Mouse (Mus musculus): ENCODE results near the gene Med4. TPM values are rescaled to one million over a fixed set of nuclear protein-coding genes. Genes with fewer than 3 reads are reported as not detected.

Med4 gene
- polyA plus RNA-seq, 1 experiment from 2014 or later, result 112 TPM

DNA sequence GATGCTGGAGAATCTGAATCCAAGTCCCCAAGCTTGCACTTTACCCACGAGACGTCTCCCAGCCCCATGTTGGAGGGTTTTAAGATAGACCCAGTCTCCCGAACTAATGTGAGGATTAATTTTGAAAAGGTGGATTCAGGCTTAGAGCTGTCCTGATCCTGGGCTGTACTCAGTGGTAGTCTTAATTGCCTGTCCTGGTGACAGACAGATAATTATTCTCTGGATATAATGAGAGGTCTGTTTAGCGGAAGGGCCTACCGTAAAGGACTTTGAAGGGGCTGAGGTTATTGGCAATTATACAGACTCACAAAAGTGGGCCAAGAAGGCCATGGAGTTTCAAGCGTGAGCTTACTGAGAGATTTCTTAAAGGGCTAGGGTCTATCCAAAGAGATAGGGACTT is 34.0 kb downstream of the Med4 start:
- no peak overlapping the region for H3K9ac ChIP-seq (ENCODE audit: low read length)
- DNase-seq (ENCODE audit: low spot score), result no peak
- H3K36me3 ChIP-seq (ENCODE audit: control insufficient read depth, insufficient read depth, low read length), result no peaks in the 10 kb centered on the region
- no peak overlapping the region for H3K27ac ChIP-seq (ENCODE audit: low read depth, low read length)
- 19% methylated on average over 6 of the region's 6 CpGs for WGBS
- H3K27me3 ChIP-seq (ENCODE audit: control insufficient read depth, insufficient read depth, low read length), result no peaks in the 10 kb centered on the region
- peaks cover 2% of the 10 kb centered on the region; the same call in 1 of the 2 replicates for H3K4me1 ChIP-seq (replicated peaks; ENCODE audit: control insufficient read depth, insufficient read depth, low read length)
- H3K4me2 ChIP-seq (ENCODE audit: low read depth, low read length, severe bottlenecking), result no peak overlapping the region
- H3K9me3 ChIP-seq (ENCODE audit: control insufficient read depth, low read length), result no peaks in the 10 kb centered on the region
- peak; percentile 91 for ATAC-seq (replicated peaks; ENCODE audit: low FRiP score)
- no peak overlapping the region for H3K4me3 ChIP-seq (ENCODE audit: low read depth, low read length)

DNA sequence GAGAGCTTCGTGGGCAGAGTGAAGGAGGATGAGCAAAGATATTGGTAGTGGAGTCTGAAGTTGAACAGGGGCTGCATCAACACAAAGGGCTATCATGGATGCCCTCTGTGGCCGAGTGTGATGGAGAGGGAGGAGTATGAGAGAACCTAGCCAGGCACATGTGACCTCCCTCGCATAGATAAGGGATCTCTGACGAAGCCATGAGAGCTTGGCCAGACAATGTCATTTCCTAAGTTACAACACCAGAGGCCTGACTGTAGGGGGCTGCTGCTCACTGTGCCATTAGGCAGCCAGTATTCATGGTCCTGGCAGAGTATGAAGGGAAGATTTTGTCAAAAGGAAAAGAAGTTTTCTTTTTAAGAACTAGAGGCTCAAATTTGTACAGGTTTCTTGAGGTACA is 37.2 kb downstream of the Med4 start:
- no peaks in the 10 kb centered on the region for H3K36me3 ChIP-seq (ENCODE audit: control insufficient read depth, insufficient read depth, low read length)
- ATAC-seq (replicated peaks; ENCODE audit: low FRiP score) (no peak), DNase-seq (ENCODE audit: low spot score) (no peak)
- no peaks in the 10 kb centered on the region for H3K27me3 ChIP-seq (ENCODE audit: control insufficient read depth, insufficient read depth, low read length)
- H3K4me2 ChIP-seq (ENCODE audit: low read depth, low read length, severe bottlenecking), result no peak overlapping the region
- peaks cover 2% of the 10 kb centered on the region; the same call in 1 of the 2 replicates for H3K4me1 ChIP-seq (replicated peaks; ENCODE audit: control insufficient read depth, insufficient read depth, low read length)
- no peak overlapping the region for H3K4me3 ChIP-seq (ENCODE audit: low read depth, low read length)
- 75% methylated on average over 4 of the region's 4 CpGs for WGBS
- no peaks in the 10 kb centered on the region for H3K9me3 ChIP-seq (ENCODE audit: control insufficient read depth, low read length)
- H3K27ac ChIP-seq (ENCODE audit: low read depth, low read length), result no peak overlapping the region
- H3K9ac ChIP-seq (ENCODE audit: low read length), result no peak overlapping the region

DNA sequence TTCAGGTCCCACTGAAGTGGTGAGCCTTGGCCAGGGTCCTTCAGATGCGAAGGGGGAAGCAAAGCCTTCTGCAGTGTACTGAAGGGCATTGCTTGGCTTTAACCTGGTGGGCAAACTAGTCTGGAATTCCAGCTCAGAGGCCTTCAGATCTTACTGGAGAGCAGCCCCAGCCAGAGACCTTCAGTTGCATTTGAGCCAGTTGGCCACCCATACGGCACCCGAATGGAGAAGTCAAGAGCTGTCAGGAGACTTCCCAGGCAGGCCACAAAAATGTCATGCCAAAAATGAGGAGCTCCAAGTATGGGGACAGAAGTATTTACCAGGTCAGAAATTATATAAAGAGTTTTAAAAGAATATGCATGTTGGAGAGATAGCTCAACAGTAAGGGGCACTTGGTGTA is 38.2 kb downstream of the Med4 start, which contains the start of gene Nudt15:
Gene Nudt15 (minus strand): TSS at position 192 of the 400 bp plus-strand sequence.
- Histone ChIP-seq H3K4me2 (ENCODE audit: low read depth, low read length, severe bottlenecking) (no peak within 1 kb of the TSS), H3K9ac (ENCODE audit: low read length) (no peak within 1 kb of the TSS), H3K9me3 (ENCODE audit: control insufficient read depth, low read length) (no peaks in the 10 kb centered on the region), H3K36me3 (ENCODE audit: control insufficient read depth, insufficient read depth, low read length) (no peaks in the 10 kb centered on the region), H3K4me1 (replicated peaks; ENCODE audit: control insufficient read depth, insufficient read depth, low read length) (peaks cover 2% of the 10 kb centered on the region; the same call in 1 of the 2 replicates), H3K27ac (ENCODE audit: low read depth, low read length) (no peak within 1 kb of the TSS), H3K4me3 (ENCODE audit: low read depth, low read length) (no peak within 1 kb of the TSS), H3K27me3 (ENCODE audit: control insufficient read depth, insufficient read depth, low read length) (no peaks in the 10 kb centered on the region)
- DNase-seq (ENCODE audit: low spot score) (no peak), ATAC-seq (replicated peaks; ENCODE audit: low FRiP score) (no peak)
- 92% methylated on average over 3 of the region's 3 CpGs for WGBS

DNA sequence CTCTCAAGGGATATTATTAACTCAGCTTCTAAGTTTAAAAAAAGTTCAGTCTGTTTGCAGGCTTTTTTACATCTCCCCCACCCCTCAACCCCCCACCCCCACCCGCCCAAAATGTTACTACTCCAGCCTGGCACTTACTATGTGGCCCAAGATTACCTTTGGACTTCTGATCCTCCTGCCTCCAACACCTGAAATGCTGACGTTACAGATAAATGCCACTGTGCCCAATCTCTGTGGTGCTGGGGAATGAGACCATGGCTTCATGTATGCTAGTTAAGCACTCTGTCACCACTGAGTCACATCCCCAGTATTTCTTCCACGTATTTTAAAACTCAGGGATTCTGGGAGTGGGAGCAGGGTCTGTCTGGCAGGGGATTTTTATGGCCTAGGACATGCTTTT is 40.5 kb downstream of the Med4 start:
- DNase-seq (ENCODE audit: low spot score) (no peak), ATAC-seq (replicated peaks; ENCODE audit: low FRiP score) (no peak)
- Histone ChIP-seq H3K4me2 (ENCODE audit: low read depth, low read length, severe bottlenecking) (no peak overlapping the region), H3K9ac (ENCODE audit: low read length) (no peak overlapping the region), H3K27ac (ENCODE audit: low read depth, low read length) (no peak overlapping the region), H3K36me3 (ENCODE audit: control insufficient read depth, insufficient read depth, low read length) (no peaks in the 10 kb centered on the region), H3K4me3 (ENCODE audit: low read depth, low read length) (no peak overlapping the region), H3K27me3 (ENCODE audit: control insufficient read depth, insufficient read depth, low read length) (no peaks in the 10 kb centered on the region), H3K9me3 (ENCODE audit: control insufficient read depth, low read length) (no peaks in the 10 kb centered on the region), H3K4me1 (replicated peaks; ENCODE audit: control insufficient read depth, insufficient read depth, low read length) (peaks cover 3% of the 10 kb centered on the region; the same call in 1 of the 2 replicates)
- 47% methylated on average over 3 of the region's 3 CpGs for WGBS

DNA sequence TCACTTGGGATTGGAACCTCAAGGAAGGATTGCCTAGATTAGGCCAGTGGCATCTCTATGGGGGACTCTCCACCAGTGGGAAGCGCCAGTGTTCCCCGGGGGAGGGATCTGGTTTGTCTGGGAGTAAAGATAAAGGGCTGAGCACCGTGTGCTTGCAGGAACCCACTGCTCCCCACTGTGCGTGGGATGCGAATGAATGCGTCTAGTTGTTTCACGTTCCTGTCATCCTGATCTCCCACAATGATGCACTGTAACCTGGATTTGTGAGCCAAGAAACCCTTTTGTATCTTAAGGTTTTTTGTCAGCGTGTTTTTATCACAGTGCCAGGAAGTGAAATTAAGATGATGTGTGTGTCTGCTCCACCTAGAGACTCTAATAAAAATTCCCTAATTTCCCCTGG is 40.9 kb downstream of the Med4 start:
- Histone ChIP-seq H3K36me3 (ENCODE audit: control insufficient read depth, insufficient read depth, low read length) (no peaks in the 10 kb centered on the region), H3K27me3 (ENCODE audit: control insufficient read depth, insufficient read depth, low read length) (no peaks in the 10 kb centered on the region), H3K9me3 (ENCODE audit: control insufficient read depth, low read length) (no peaks in the 10 kb centered on the region), H3K4me3 (ENCODE audit: low read depth, low read length) (no peak overlapping the region), H3K4me2 (ENCODE audit: low read depth, low read length, severe bottlenecking) (no peak overlapping the region), H3K9ac (ENCODE audit: low read length) (no peak overlapping the region), H3K27ac (ENCODE audit: low read depth, low read length) (no peak overlapping the region), H3K4me1 (replicated peaks; ENCODE audit: control insufficient read depth, insufficient read depth, low read length) (peaks cover 3% of the 10 kb centered on the region; the same call in 1 of the 2 replicates)
- no peak for DNase-seq (ENCODE audit: low spot score)
- WGBS, result 40% methylated on average over 8 of the region's 8 CpGs
- no peak for ATAC-seq (replicated peaks; ENCODE audit: low FRiP score)

DNA sequence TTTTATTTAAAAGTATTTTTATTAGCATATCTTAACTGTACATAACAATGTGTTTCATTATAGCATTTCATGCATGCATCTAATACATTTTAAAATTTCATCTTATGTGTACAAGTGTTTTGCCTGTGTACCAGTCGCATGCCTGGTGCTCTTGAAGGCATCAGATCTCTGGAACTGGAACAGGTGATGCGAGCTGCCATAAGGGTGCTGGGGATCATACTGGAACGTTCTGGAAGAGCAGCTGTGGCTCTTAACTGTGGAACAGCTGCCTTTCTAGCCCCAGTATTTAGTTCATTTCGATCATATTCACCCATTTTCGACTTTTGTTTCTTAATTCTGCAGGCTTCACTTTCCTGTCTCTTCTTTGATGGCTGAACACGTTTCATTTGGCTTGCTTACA is 41.3 kb downstream of the Med4 start:
- Histone ChIP-seq H3K9me3 (ENCODE audit: control insufficient read depth, low read length) (no peaks in the 10 kb centered on the region), H3K27ac (ENCODE audit: low read depth, low read length) (no peak overlapping the region)
- WGBS, result 82% methylated on average over 6 of the region's 6 CpGs

DNA sequence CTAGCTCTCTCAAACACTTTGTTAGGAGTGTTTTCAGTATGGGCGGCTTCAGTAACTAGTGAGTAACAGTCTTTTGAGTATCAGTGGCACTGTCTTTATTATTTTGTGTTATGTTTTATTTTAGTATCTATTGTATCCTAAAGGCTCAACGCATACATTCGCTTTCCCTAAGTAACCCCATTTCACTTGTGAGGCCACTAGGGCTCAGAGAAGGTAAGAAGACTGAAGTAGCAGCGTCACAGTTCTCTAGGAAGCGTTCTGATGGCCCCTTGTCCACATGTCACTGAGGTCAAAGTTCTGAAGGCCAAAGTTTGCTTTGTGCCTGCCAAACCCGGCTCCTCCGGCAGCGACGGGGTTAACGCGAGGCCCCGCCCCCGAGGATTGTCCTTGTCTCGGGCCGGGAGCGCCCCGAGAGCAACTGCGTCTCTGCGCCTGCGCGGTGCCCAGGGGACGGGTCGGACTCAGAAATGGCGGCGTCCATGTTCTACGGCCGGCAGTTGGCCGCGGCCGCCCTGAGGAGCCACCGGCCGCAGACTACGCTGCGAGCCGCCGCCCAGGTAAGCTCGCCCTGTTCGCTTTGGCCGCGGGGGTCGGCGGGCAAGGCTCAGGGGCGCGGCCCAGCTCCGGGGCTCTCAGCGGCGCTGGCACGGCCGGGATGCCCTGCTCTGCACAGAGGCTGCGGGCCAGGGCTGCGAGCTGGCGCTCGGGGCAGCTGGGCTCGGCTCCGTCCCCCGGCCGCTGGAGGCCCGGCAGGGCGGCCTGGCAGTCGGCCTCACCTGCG is 42.7 kb downstream of the Med4 start:
- Histone ChIP-seq H3K4me3 (ENCODE audit: low read depth, low read length) (peak overlapping the region; percentile 90), H3K9ac (ENCODE audit: low read length) (peak overlapping the region; percentile 94), H3K27ac (ENCODE audit: low read depth, low read length) (0 out of 2 replicates have a peak overlapping the region, but pooled peaks have one; percentile 14), H3K36me3 (ENCODE audit: control insufficient read depth, insufficient read depth, low read length) (no peaks in the 10 kb centered on the region), H3K4me1 (replicated peaks; ENCODE audit: control insufficient read depth, insufficient read depth, low read length) (peaks cover 3% of the 10 kb centered on the region; the same call in 1 of the 2 replicates), H3K9me3 (ENCODE audit: control insufficient read depth, low read length) (no peaks in the 10 kb centered on the region), H3K4me2 (ENCODE audit: low read depth, low read length, severe bottlenecking) (peak overlapping the region; percentile 65), H3K27me3 (ENCODE audit: control insufficient read depth, insufficient read depth, low read length) (no peaks in the 10 kb centered on the region)
- peak; percentile 98 for DNase-seq (ENCODE audit: low spot score)
- 4% methylated on average over 56 of the region's 61 CpGs for WGBS
- peak; percentile 97 for ATAC-seq (replicated peaks; ENCODE audit: low FRiP score)

More for the DNA sequence above, 41.3 kb downstream of the Med4 start:
- Histone ChIP-seq H3K36me3 (ENCODE audit: control insufficient read depth, insufficient read depth, low read length) (no peaks in the 10 kb centered on the region), H3K4me2 (ENCODE audit: low read depth, low read length, severe bottlenecking) (no peak overlapping the region), H3K9ac (ENCODE audit: low read length) (no peak overlapping the region), H3K27me3 (ENCODE audit: control insufficient read depth, insufficient read depth, low read length) (no peaks in the 10 kb centered on the region), H3K4me1 (replicated peaks; ENCODE audit: control insufficient read depth, insufficient read depth, low read length) (peaks cover 3% of the 10 kb centered on the region; the same call in 1 of the 2 replicates), H3K4me3 (ENCODE audit: low read depth, low read length) (no peak overlapping the region)
- ATAC-seq (replicated peaks; ENCODE audit: low FRiP score) (no peak), DNase-seq (ENCODE audit: low spot score) (no peak)

DNA sequence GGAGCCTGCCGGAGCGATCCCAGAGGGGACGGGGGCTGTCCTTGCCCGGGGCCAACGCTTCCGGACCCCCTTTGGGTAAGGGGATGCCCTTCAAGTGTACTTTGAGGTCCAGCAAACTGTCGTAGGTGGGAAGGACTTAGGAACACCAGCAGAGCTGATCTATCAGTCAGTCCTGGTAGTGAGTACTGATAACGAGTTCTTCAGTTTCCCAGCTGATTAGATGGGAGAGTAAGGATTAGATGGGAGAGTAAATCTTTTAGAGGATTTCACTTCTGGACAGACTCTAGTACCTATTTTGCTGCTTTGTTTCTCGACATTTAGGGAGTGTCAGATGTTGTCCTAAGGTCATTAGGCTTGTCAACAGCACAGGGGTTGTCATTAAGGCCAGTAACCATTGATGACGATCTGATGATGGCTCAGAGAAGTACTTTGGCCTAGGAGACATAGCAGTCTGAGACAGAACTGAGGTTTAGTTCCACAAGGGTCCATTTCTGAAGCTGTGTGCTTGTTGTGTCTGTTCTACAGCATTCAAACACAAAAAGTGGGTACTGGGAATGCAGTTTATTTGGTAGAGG is 43.4 kb downstream of the Med4 start:
- ATAC-seq (replicated peaks; ENCODE audit: low FRiP score) (no peak), DNase-seq (ENCODE audit: low spot score) (no peak)
- WGBS, result under 1% methylated on average over 10 of the region's 10 CpGs
- Histone ChIP-seq H3K4me2 (ENCODE audit: low read depth, low read length, severe bottlenecking) (peak overlapping the region; percentile 65), H3K27me3 (ENCODE audit: control insufficient read depth, insufficient read depth, low read length) (no peaks in the 10 kb centered on the region), H3K4me1 (replicated peaks; ENCODE audit: control insufficient read depth, insufficient read depth, low read length) (peaks cover 3% of the 10 kb centered on the region; the same call in 1 of the 2 replicates), H3K27ac (ENCODE audit: low read depth, low read length) (no peak overlapping the region), H3K4me3 (ENCODE audit: low read depth, low read length) (peak overlapping the region; percentile 90), H3K9ac (ENCODE audit: low read length) (peak overlapping the region; percentile 94), H3K36me3 (ENCODE audit: control insufficient read depth, insufficient read depth, low read length) (no peaks in the 10 kb centered on the region), H3K9me3 (ENCODE audit: control insufficient read depth, low read length) (no peaks in the 10 kb centered on the region)
